Mouse (Mus musculus): ENCODE results near the gene Wdr20rt. TPM values are rescaled to one million over a fixed set of nuclear protein-coding genes. Genes with fewer than 3 reads are reported as not detected.
"Not testable (repeated sequence)": the region's sequence is repeated elsewhere in the genome, so short reads cannot be mapped to it uniquely, and the experiment has no call there.

Gene Wdr20rt
- polyA plus RNA-seq (2015; fragmentation: Nextera tagmentation; extraction: Ambion mirVana): not detected in 2 replicates

GRCm38 (mm10) chr12:65225467-65225945 is at the start of gene Wdr20rt:
Gene Wdr20rt (plus strand): TSS chr12:65225517.
- H3K9me3 ChIP-seq (replicated peaks): 0 out of 2 replicates have a peak, but pooled peaks cover 4% of the 10 kb centered on the region
- ATAC-seq (replicated peaks; ENCODE audit: low FRiP score): no peak
- 95% methylated on average over 22 of the region's 22 CpGs for WGBS
- no peak within 1 kb of the TSS for H3K9ac ChIP-seq
- H3K27ac ChIP-seq: no peak within 1 kb of the TSS
- H3K27me3 ChIP-seq: no peaks in the 10 kb centered on the region
- no peaks in the 10 kb centered on the region for H3K36me3 ChIP-seq
- no peaks in the 10 kb centered on the region for H3K4me1 ChIP-seq
- H3K4me3 ChIP-seq (replicated peaks): no peak within 1 kb of the TSS
- no peak within 1 kb of the TSS for H3K4me2 ChIP-seq

GRCm38 (mm10) chr12:65187365-65187764 is 38.0 kb upstream of the Wdr20rt start:
- Histone ChIP-seq H3K4me1 (no peaks in the 10 kb centered on the region), H3K4me2 (no peak overlapping the region), H3K9me3 (replicated peaks) (no peaks in the 10 kb centered on the region), H3K9ac (no peak overlapping the region), H3K4me3 (replicated peaks) (no peak overlapping the region), H3K27me3 (no peaks in the 10 kb centered on the region), H3K36me3 (no peaks in the 10 kb centered on the region), H3K27ac (no peak overlapping the region)
- WGBS: 55% methylated on average over 3 of the region's 3 CpGs
- no peak for ATAC-seq (replicated peaks; ENCODE audit: low FRiP score)

- Histone ChIP-seq H3K4me1 (no peaks in the 10 kb centered on the region), H3K27me3 (no peaks in the 10 kb centered on the region), H3K9me3 (replicated peaks) (no peaks in the 10 kb centered on the region), H3K27ac (no peak overlapping the region), H3K4me3 (replicated peaks) (no peak overlapping the region), H3K36me3 (no peaks in the 10 kb centered on the region), H3K9ac (no peak overlapping the region), H3K4me2 (no peak overlapping the region)
- ATAC-seq (replicated peaks; ENCODE audit: low FRiP score): no peak
- WGBS: 80% methylated on average over 2 of the region's 2 CpGs
Measured at GRCm38 (mm10) chr12:65189213-65189612, 36.1 kb upstream of the Wdr20rt start.

- no peak for ATAC-seq (replicated peaks; ENCODE audit: low FRiP score)
- no peaks in the 10 kb centered on the region for H3K36me3 ChIP-seq
- no peak overlapping the region for H3K4me2 ChIP-seq
- no peaks in the 10 kb centered on the region for H3K9me3 ChIP-seq (replicated peaks)
- no peaks in the 10 kb centered on the region for H3K27me3 ChIP-seq
- WGBS: 58% methylated on average over 5 of the region's 5 CpGs
- no peak overlapping the region for H3K27ac ChIP-seq
- no peak overlapping the region for H3K4me3 ChIP-seq (replicated peaks)
- no peak overlapping the region for H3K9ac ChIP-seq
- no peaks in the 10 kb centered on the region for H3K4me1 ChIP-seq
Measured at GRCm38 (mm10) chr12:65194003-65194530, 31.2 kb upstream of the Wdr20rt start.

GRCm38 (mm10) chr12:65201812-65202211 is 23.5 kb upstream of the Wdr20rt start:
- Histone ChIP-seq H3K4me2 (no peak overlapping the region), H3K9ac (no peak overlapping the region), H3K9me3 (replicated peaks) (no peaks in the 10 kb centered on the region), H3K36me3 (no peaks in the 10 kb centered on the region), H3K27ac (no peak overlapping the region), H3K4me1 (no peaks in the 10 kb centered on the region), H3K27me3 (no peaks in the 10 kb centered on the region), H3K4me3 (replicated peaks) (no peak overlapping the region)
- no peak for ATAC-seq (replicated peaks; ENCODE audit: low FRiP score)
- 94% methylated on average over 2 of the region's 2 CpGs for WGBS

- H3K36me3 ChIP-seq: no peaks in the 10 kb centered on the region
- 57% methylated on average over 1 of the region's 1 CpGs for WGBS
- no peaks in the 10 kb centered on the region for H3K4me1 ChIP-seq
Measured at GRCm38 (mm10) chr12:65206431-65206830, 18.9 kb upstream of the Wdr20rt start.

GRCm38 (mm10) chr12:65216404-65216840 is 8.9 kb upstream of the Wdr20rt start:
- H3K9ac ChIP-seq: no peak overlapping the region
- H3K4me2 ChIP-seq: no peak overlapping the region
- 67% methylated on average over 6 of the region's 6 CpGs for WGBS
- no peaks in the 10 kb centered on the region for H3K4me1 ChIP-seq
- no peaks in the 10 kb centered on the region for H3K27me3 ChIP-seq
- no peaks in the 10 kb centered on the region for H3K36me3 ChIP-seq
- no peak for ATAC-seq (replicated peaks; ENCODE audit: low FRiP score)
- H3K27ac ChIP-seq: no peak overlapping the region
- no peaks in the 10 kb centered on the region for H3K9me3 ChIP-seq (replicated peaks)
- H3K4me3 ChIP-seq (replicated peaks): no peak overlapping the region

More at GRCm38 (mm10) chr12:65206431-65206830, 18.9 kb upstream of the Wdr20rt start:
- H3K9me3 ChIP-seq (replicated peaks): no peaks in the 10 kb centered on the region
- ATAC-seq (replicated peaks; ENCODE audit: low FRiP score): no peak
- no peak overlapping the region for H3K4me2 ChIP-seq
- no peak overlapping the region for H3K27ac ChIP-seq
- no peak overlapping the region for H3K9ac ChIP-seq
- H3K4me3 ChIP-seq (replicated peaks): no peak overlapping the region
- H3K27me3 ChIP-seq: no peaks in the 10 kb centered on the region

GRCm38 (mm10) chr12:65228628-65229027 is 3.3 kb downstream of the Wdr20rt start:
- Histone ChIP-seq H3K9ac (no peak overlapping the region), H3K36me3 (no peaks in the 10 kb centered on the region), H3K4me1 (no peaks in the 10 kb centered on the region), H3K9me3 (replicated peaks) (0 out of 2 replicates have a peak, but pooled peaks cover 4% of the 10 kb centered on the region), H3K27me3 (no peaks in the 10 kb centered on the region), H3K4me2 (no peak overlapping the region), H3K4me3 (replicated peaks) (no peak overlapping the region), H3K27ac (no peak overlapping the region)
- no peak for ATAC-seq (replicated peaks; ENCODE audit: low FRiP score)
- 88% methylated on average over 6 of the region's 6 CpGs for WGBS

- Histone ChIP-seq H3K9me3 (replicated peaks) (0 out of 2 replicates have a peak, but pooled peaks cover 4% of the 10 kb centered on the region), H3K4me1 (no peaks in the 10 kb centered on the region), H3K4me2 (no peak overlapping the region), H3K9ac (no peak overlapping the region), H3K27me3 (no peaks in the 10 kb centered on the region), H3K36me3 (no peaks in the 10 kb centered on the region), H3K27ac (no peak overlapping the region), H3K4me3 (replicated peaks) (no peak overlapping the region)
- no peak for ATAC-seq (replicated peaks; ENCODE audit: low FRiP score)
Measured at GRCm38 (mm10) chr12:65229041-65229440, 3.7 kb downstream of the Wdr20rt start.

GRCm38 (mm10) chr12:65232801-65233200 is 7.5 kb downstream of the Wdr20rt start:
- H3K9ac ChIP-seq; H3K4me2 ChIP-seq; H3K4me1 ChIP-seq; H3K9me3 ChIP-seq (replicated peaks); ATAC-seq (replicated peaks; ENCODE audit: low FRiP score); H3K36me3 ChIP-seq; H3K27ac ChIP-seq; H3K27me3 ChIP-seq; H3K4me3 ChIP-seq (replicated peaks): not testable (repeated sequence)
- WGBS: 82% methylated on average over 2 of the region's 2 CpGs

- 88% methylated on average over 10 of the region's 10 CpGs for WGBS
- no peaks in the 10 kb centered on the region for H3K27me3 ChIP-seq
- no peak overlapping the region for H3K27ac ChIP-seq
- no peaks in the 10 kb centered on the region for H3K9me3 ChIP-seq (replicated peaks)
- no peaks in the 10 kb centered on the region for H3K4me1 ChIP-seq
- no peaks in the 10 kb centered on the region for H3K36me3 ChIP-seq
- H3K9ac ChIP-seq: no peak overlapping the region
- H3K4me3 ChIP-seq (replicated peaks): no peak overlapping the region
- no peak overlapping the region for H3K4me2 ChIP-seq
- no peak for ATAC-seq (replicated peaks; ENCODE audit: low FRiP score)
Measured at GRCm38 (mm10) chr12:65250116-65250738, 24.9 kb downstream of the Wdr20rt start.

GRCm38 (mm10) chr12:65256887-65257286 is 31.6 kb downstream of the Wdr20rt start:
- Histone ChIP-seq H3K4me1 (no peaks in the 10 kb centered on the region), H3K27me3 (no peaks in the 10 kb centered on the region), H3K9ac (no peak overlapping the region), H3K36me3 (no peaks in the 10 kb centered on the region), H3K27ac (no peak overlapping the region), H3K9me3 (replicated peaks) (no peaks in the 10 kb centered on the region), H3K4me2 (no peak overlapping the region), H3K4me3 (replicated peaks) (no peak overlapping the region)
- ATAC-seq (replicated peaks; ENCODE audit: low FRiP score): no peak
